Mouse (Mus musculus): ENCODE measurements at regions not wholly inside any gene's neighbourhood (a gene's known extent, or its start where the extent isn't known, plus 50 kb on each side); places are given as distances from the start of the nearest gene placed in this dataset.
A peak's percentile ranks its signal among the peaks of the same experiment; 100 is the strongest.

DNA sequence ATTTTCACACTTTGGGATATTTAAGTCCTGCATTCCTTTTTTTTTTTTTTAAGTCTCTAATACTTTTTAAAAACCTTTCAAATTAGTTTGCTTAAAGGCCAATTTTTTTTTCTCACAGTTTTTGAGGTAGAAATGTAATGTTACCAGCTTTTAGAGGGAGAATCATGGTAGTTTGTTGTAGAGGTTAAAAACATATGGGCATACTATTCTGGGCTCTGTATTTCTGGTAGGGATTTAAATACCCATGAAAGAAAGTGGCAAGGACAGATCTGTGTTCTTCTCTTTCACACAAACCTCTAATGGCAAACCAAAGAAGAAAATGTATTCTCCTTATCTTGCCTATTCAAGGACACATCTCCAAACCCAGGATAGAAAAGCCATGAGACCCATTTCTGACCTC is 405.6 kb upstream of the Slc30a5 start:
- DNase-seq (ENCODE audit: low spot score in 2 of 2), result peak in 1 of 2 experiments; percentile 69
- intact Hi-C loops (cut with DNase I), result loop anchor here (1.0 to 5.0 kb wide), 6 partner anchors 24 to 456 kb away; no protein-coding TSS in a partner anchor

GRCm38 (mm10) chr13:101237035-101237434 is 403.8 kb upstream of the Slc30a5 start:
- DNase-seq (ENCODE audit: low spot score in 2 of 2), result peak in 1 of 2 experiments; percentile 66
- intact Hi-C loops (cut with DNase I), result loop anchor here (5.0 kb wide), 3 partner anchors 215 to 345 kb away; no protein-coding TSS in a partner anchor

DNA sequence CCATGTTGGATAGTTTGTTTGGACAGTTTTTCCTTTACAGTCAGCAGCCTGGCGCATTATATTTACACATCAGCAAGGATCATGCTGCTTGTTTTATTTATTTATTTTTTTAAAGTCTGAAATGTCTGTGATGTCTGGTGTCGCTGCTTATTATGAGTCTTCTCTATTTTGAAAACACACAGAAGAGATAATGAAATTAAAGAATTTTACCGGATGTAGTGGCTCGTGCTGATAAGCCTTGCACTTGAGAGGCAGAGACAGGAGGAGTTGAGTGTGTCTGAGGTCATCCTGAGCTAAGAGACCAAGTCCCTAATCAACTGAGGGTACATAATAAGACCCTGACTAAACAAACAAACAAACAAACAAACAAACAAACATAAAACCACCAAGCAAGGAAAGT is 402.6 kb upstream of the Slc30a5 start:
- no peak for DNase-seq (ENCODE audit: low spot score in 2 of 2)
- intact Hi-C loops (cut with DNase I), result loop anchor here (5.0 kb wide), 3 partner anchors 216 to 344 kb away; no protein-coding TSS in a partner anchor

DNA sequence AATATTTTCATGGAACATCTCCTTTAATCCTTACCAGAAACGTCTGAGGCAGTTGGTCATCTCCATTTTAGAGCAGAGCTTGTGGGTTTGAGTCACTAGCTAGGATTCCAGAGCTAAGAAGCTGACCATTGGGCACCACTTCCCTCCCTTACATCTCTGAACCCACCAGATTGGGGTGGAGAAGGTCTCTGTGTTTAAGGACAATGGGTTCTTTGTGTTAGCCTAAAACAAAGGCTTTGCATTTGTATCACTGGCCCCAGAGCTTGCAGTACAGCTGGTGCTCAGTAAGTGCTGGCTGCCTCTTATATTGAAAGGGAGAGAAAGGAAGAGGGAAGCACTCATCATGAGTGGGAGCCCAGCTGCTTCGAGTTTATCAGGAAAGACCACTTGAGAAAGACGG is 401.9 kb upstream of the Slc30a5 start:
- no peak for DNase-seq (ENCODE audit: low spot score in 2 of 2)
- intact Hi-C loops (cut with DNase I), result loop anchor here (5.0 kb wide), 3 partner anchors 217 to 343 kb away; no protein-coding TSS in a partner anchor

DNA sequence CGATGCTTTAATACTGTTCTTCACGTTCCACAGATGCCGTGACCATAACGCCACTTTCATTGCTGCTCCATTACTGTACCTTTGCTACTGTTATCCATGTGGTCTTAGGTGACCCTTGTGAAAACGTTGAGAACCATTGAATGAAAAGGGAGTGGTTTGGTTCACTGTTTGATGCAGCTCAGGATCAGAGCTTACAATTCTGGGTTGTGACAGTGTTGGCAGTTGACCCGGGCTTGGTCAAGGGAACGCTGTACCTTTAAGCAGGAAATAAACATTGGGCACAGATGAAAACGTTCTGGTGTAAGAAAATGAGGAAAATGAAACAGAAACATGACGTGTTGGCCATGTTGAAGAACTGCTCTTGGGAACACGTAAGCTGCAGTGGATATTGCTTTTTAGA is 401.3 kb upstream of the Slc30a5 start:
- DNase-seq (ENCODE audit: low spot score in 2 of 2), result no peak
- intact Hi-C loops (cut with DNase I), result no loop called here

DNA sequence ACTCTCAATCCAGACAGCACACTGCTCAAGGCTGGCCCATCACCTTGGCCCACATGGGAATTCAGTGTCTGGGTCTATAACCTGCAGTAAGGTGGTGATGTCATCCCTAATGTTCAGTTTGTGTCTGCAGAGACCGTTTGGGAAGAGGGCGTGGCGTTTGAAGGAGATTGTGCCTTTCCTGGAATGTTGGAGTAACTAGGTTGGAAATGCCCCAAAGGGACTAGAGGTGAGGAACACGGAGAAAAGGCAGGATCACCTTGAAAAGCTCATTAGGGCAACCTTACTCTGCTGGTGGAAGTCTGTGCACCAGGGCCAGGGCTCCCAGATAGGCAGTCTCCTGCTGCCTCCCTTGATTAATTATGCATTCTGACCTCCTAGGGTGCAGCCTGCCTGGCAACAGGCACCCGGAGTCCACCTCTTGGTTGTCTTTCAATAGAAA is 400.6 kb upstream of the Slc30a5 start:
- no peak for DNase-seq (ENCODE audit: low spot score in 2 of 2)
- intact Hi-C loops (cut with DNase I), result loop anchor here (2.0 kb wide), 1 partner anchor 253 kb away; no protein-coding TSS in a partner anchor

DNA sequence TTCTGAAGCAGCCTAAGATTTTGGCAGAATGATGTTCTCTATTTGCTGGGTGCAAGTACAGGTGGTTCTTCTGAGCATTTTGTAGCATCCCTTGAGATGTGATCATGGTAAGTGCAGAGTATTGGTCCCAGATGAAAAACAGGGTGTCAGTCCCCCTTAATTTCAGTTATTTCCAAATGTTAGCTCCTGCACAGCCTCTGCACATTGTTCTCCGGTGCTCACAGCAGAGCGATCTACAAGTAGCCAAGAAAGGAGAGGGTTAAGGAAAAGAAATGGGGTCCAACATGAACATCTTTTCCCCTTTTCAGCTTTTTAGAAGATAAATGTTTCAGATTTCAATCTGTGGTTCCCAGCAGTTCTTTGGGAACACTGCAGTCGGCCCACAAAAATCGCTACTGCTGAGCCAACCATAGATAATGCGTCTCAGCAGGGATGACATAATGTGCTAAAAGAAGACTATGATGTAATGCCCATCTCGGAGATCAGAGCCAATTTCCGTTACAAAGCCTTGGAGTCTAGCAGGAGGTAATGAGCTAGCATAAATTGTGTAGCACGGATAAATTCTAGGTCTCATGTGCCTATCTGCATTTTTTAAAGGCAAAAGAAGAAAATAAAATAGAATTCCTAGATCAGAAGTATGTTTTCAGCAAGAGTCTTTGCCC is 400.1 kb upstream of the Slc30a5 start:
- DNase-seq (ENCODE audit: low spot score in 2 of 2), result peak; percentile 77 to 96
- intact Hi-C loops (cut with DNase I), result loop anchor here (2.0 kb wide), 1 partner anchor 253 kb away; no protein-coding TSS in a partner anchor

- intact Hi-C loops (cut with DNase I), result no loop called here
- DNase-seq (ENCODE audit: low spot score in 2 of 2), result peak in 1 of 2 experiments; percentile 63
Observed at GRCm38 (mm10) chr13:101229861-101230260, 396.6 kb upstream of the Slc30a5 start.

DNA sequence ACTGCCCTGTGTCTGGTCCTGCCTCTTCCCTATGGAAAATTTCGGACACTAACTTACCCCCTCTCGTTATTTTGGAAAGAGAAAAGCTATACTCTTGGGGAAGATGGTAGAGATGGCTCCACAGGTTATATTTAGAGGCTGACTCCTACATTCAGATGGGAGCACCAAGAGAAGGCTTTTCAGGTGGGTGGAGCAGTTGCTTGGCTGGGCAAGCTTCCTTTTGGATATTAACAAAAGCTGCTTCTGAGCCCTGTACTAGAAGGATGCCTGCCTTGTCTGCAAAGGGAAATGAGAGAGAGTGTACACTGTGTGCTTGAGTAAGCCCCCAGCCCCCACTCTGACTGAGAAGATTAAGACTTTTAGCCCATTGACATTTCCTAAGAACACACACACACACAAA is 392.1 kb upstream of the Slc30a5 start:
- intact Hi-C loops (cut with DNase I), result no loop called here
- DNase-seq (ENCODE audit: low spot score in 2 of 2), result peak in 1 of 2 experiments; percentile 89

DNA sequence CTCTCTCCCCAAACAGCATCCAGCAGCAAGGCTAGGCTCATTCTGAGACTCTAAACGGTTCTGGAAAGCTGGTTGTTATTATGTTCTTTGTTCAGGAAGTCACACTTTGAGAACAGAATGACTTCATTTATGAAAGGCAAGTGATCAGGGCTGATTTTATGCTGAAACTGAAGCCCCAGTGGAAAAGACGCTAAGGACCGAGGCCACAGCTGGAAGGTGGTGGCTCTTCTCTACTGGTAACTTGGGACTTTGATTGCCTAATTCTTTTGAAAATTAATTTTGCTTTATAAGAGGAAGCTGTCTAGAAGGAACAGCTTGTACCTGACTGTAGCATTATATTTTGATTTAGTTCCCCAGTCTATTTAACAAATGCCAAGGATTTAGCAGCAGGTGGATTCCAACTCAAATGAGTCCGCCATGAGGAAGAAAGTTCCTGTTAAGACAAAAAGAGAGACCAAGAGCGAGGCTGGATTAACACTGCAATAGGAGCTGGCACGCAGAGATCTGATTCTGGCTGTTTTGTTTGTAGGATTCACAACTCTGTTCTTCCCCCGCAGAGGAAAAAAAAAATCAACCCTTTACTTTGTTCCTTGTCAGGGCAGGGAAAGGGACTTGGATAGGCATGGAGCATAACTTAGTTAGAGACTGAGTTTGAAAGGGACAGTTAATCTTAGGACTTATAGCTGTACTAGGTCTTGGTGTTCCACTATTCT is 388.3 kb upstream of the Slc30a5 start:
- intact Hi-C loops (cut with DNase I), result no loop called here
- DNase-seq (ENCODE audit: low spot score in 2 of 2), result peak in 1 of 2 experiments; percentile 44

GRCm38 (mm10) chr13:101219568-101219967 is 386.3 kb upstream of the Slc30a5 start:
- no peak for DNase-seq (ENCODE audit: low spot score in 2 of 2)
- intact Hi-C loops (cut with DNase I), result loop anchor here (5.0 kb wide), 4 partner anchors 233 to 473 kb away; no protein-coding TSS in a partner anchor

GRCm38 (mm10) chr13:101216897-101217480 is 383.8 kb upstream of the Slc30a5 start:
- DNase-seq (ENCODE audit: low spot score in 2 of 2), result peak in 1 of 2 experiments; percentile 49
- intact Hi-C loops (cut with DNase I), result loop anchor here (5.0 kb wide), 4 partner anchors 235 to 475 kb away; no protein-coding TSS in a partner anchor

DNA sequence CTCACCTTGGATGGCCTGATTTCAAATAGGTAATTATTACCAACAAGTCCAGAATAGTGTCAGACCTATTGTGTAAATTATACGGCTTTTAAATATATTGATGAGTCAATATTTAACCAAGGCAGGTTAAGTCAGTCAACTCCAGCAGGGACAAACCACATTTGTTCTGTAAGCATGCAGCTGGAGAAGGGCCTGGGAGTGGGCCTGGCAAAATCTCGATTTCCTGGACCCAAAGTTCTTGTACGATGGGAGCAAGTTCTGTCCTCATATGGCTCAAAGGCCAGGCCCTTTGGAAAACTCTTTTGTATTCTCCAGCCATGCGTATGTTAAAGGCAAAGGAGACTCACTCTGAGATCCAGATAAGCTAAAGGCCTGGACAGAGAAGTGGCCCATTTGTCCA is 383.2 kb upstream of the Slc30a5 start:
- no peak for DNase-seq (ENCODE audit: low spot score in 2 of 2)
- intact Hi-C loops (cut with DNase I), result loop anchor here (5.0 kb wide), 4 partner anchors 236 to 476 kb away; no protein-coding TSS in a partner anchor

DNA sequence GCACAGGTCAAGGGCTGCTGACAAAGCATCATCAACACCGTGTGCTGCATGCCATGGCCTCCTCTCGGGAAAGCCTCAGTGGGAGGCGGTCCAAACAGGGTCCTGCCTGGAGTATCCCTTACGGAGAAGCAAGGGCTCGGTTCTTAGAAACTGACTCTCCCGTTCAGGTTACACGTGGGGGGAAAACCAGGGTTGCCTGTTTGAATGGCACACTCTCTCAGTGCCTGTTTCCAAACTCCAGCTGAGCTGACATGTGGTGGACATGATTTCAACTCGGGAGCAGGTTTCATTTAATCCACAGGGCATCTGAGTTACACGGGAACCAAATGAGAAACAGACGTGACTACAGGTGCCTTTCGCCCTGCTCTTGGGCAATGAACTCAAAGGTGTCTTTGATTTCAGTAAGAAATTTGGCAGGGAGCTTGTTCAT is 382.6 kb upstream of the Slc30a5 start:
- intact Hi-C loops (cut with DNase I), result loop anchor here (1.0 to 5.0 kb wide), 6 partner anchors 23 to 476 kb away; no protein-coding TSS in a partner anchor
- DNase-seq (ENCODE audit: low spot score in 2 of 2), result no peak

DNA sequence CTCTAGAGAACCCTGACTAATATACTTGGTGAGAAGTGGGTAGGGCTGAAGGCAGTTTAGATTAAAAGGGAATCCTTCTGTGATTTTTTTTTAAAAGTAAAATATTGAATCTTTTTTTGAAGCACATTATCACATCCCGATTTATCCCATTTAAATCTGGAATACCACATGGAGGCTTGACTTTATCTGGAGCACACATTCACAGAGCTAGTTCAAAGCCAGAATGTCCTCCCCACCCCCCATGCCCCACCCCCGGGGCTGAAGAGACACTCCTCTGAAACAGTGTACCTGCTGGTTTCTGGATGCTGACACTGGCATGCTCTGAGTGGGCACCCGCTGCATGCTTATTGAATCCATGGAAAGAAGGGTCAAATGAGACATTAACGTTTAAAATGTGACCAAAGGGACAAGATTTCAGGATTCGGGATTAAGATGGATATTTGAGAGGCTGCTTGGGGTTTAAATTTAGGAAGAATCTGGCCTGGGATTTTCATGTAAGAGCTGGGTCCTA is 382.0 kb upstream of the Slc30a5 start:
- DNase-seq (ENCODE audit: low spot score in 2 of 2), result peak in 1 of 2 experiments; percentile 58
- intact Hi-C loops (cut with DNase I), result loop anchor here (1.0 to 5.0 kb wide), 6 partner anchors 24 to 477 kb away; no protein-coding TSS in a partner anchor

GRCm38 (mm10) chr13:101214094-101214493 is 380.9 kb upstream of the Slc30a5 start:
- DNase-seq (ENCODE audit: low spot score in 2 of 2), result no peak
- intact Hi-C loops (cut with DNase I), result loop anchor here (2.0 to 5.0 kb wide), 2 partner anchors 182 to 259 kb away; no protein-coding TSS in a partner anchor

DNA sequence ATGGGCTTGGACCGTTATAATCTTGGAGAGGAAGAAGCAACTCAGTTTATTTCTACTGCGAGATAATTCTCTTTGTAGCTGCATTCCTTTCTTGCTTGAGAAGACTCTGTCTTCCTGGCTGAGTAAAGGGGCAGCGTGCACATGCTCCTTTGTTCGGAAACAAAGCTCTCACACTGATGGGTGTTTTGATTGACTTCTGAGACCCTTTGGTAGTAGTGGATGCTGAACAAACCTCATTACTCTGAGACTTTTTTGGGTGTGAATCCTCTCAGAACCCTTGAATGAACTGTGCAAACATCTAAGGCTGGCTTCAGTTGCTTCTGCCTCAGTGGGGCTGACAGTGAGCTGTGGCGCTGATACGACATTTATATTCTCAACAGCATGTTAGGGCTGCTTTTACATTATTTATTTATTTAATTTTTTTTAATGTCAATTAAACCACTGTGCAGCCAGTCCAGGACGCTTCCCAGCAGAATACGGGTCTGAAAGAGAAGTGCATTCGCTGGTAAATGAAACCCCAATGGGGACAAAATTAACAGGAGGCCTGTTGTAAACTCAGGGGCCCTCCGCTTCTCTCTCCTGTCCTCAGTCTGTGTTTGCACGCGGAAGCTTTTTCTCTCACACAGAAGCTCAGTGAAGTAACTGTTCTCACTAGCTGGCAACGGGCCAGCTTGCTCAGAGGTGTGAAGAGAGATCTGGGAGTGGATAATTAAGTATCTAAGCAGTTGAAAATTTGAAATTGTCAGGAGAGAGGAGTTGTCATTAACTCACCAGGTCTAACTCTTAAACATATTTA is 380.1 kb upstream of the Slc30a5 start:
- intact Hi-C loops (cut with DNase I), result loop anchor here (5.0 kb wide), 1 partner anchor 181 kb away; no protein-coding TSS in a partner anchor
- peak in 1 of 2 experiments; percentile 38 for DNase-seq (ENCODE audit: low spot score in 2 of 2)

GRCm38 (mm10) chr13:101212341-101212895 is 379.2 kb upstream of the Slc30a5 start:
- DNase-seq (ENCODE audit: low spot score in 2 of 2), result peak in 1 of 2 experiments; percentile 56
- intact Hi-C loops (cut with DNase I), result loop anchor here (5.0 kb wide), 1 partner anchor 180 kb away; no protein-coding TSS in a partner anchor

All from left cerebral cortex, postnatal 25 days (tissue).